Mouse (Mus musculus) splenic B cell, adult 2 months (primary cell): Measurements from ENCODE around the gene Tbc1d10a.

Experiments
- DNase-seq: peaks from one replicate; pipeline ENCODE4 v3.0.0-alpha.2; 2011; ENCODE audit warnings: low read depth, low spot score
- H3K27me3 ChIP-seq: 2 replicates; pipeline ENCODE4 v1.6.1; 2012; ENCODE audit warnings: mild to moderate bottlenecking, low read length, moderate library complexity, mixed read lengths; ENCODE audit not compliant: control insufficient read depth, poor library complexity, insufficient read depth, severe bottlenecking
- H3K36me3 ChIP-seq: 2 replicates; pipeline ENCODE4 v1.6.1; 2012; ENCODE audit warnings: mild to moderate bottlenecking, low read length, moderate library complexity, mixed read lengths; ENCODE audit not compliant: control insufficient read depth, poor library complexity, insufficient read depth, severe bottlenecking

Tbc1d10a gene

DNA sequence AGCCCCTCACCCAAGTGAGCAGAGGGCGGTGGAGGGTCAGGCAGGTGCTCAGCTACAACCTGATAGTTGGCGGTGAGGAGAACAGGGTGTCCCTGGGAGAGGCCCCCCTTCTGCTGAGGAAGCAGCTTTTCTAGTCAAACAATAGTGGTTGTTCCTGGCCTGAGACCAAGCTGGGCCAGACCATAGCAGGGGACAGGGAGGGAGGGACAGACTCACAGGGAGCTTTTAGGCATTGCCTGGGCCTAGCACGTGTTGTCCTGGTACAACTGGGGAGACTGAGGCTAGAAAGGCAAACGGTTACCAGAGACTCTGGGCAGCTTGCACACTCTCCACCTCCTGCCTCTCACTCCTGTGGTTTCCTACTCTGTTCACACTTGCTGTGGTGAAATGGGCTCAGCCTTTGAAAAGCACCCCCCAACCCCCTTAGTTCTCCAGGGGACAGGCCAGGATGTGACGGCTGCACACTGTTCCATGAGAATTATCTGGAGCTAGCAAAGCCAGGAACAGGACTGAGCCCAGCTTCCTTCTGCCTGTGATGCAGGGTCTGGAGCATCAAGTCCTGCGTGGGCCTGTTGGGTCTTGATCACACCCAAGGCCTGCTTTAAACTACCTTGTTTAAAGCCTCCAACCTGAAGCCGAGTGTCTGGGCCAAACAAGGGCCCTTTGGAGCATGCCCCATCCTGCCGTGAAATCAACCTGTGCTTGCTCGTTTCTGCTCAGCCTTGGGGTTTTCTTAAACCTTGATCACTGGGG is 29.8 kb downstream of the Tbc1d10a start:
- peaks cover 4% of the 10 kb centered on the region for H3K36me3 ChIP-seq
- H3K27me3 ChIP-seq = no peaks in the 10 kb centered on the region

GRCm38 (mm10) chr11:4217914-4218629 is 31.5 kb downstream of the Tbc1d10a start, which contains the start of gene Castor1:
Gene Castor1, plus strand, starts transcription at chr11:4218225.
- peak; percentile 90 for DNase-seq
- Histone ChIP-seq H3K27me3 (no peaks in the 10 kb centered on the region), H3K36me3 (peaks cover 2% of the 10 kb centered on the region; the same call in 1 of the 2 replicates)

More for the DNA sequence above, 29.8 kb downstream of the Tbc1d10a start:
- no peak for DNase-seq

- Histone ChIP-seq H3K36me3 (peaks cover 2% of the 10 kb centered on the region; the same call in 1 of the 2 replicates), H3K27me3 (no peaks in the 10 kb centered on the region)
- DNase-seq = no peak
Observed at GRCm38 (mm10) chr11:4218637-4219036, 32.0 kb downstream of the Tbc1d10a start.

GRCm38 (mm10) chr11:4219317-4219751 is 32.7 kb downstream of the Tbc1d10a start:
- H3K36me3 ChIP-seq = peaks cover 2% of the 10 kb centered on the region; the same call in 1 of the 2 replicates
- peak; percentile 72 for DNase-seq
- no peaks in the 10 kb centered on the region for H3K27me3 ChIP-seq

DNA sequence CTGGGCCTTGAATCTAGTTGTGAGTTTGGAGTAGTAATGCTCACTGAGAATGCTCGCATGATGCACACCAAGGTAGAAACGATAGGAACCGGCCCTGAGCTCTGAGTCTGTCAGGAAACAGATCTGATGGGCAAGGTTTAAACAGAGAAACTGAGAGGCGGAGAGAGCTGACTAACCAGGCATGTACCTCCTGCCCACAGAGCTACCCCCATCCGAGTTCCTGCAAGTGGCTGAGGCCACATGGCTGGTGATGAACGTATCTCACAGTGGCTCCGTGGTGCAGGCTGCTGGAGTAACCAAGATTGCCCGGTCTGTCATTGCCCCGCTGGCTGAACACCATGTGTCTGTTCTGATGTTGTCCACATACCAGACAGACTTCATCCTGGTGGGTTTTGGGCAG is 33.3 kb downstream of the Tbc1d10a start:
- H3K36me3 ChIP-seq = no peaks in the 10 kb centered on the region
- DNase-seq = no peak
- no peaks in the 10 kb centered on the region for H3K27me3 ChIP-seq

DNA sequence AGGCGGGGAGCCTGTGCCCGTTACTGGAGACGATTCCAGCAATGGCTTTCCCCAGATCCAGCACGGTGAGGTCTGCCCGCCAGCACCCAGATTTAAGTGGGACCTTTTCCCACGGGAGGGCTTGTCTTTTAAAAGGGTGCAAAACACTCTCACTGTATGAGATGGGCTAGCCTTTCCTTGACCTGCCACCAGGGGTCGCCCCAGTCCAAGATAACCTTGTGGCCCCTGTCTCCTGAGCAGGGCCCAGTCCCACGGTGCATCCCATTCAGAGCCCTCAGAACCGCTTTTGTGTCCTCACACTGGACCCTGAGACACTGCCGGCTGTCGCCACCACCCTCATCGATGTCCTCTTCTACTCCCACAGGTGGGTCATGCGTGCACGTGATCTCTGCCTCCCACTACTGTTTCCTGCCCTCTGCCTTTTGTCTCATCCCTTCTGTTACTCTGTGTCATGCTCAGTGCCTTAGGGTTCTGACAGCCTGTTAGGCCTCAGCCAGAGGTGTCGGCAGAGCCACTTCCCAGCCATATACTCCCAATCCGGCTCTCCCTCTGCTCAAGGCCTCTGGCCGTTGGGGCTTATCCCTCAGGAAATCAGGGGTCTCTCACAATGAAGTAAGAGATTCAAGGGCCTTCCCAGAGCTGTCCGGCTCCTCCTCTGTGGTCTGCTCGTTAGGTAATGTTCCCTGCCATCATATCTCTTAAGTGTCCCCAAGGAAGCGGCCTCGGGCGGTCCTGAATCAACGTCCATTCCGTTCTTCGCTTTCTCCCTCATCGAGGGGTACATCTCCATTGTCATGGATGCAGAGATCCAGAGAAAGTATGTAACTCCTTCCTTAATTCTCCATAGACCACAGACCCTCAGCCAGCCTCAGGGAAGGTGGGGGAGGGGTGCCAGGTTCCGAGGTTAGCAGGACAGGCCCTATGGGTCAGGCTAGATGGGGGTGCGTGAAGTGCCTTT is 34.1 kb downstream of the Tbc1d10a start:
- peak; percentile 89 for DNase-seq
- Histone ChIP-seq H3K27me3 (no peaks in the 10 kb centered on the region), H3K36me3 (no peaks in the 10 kb centered on the region)

DNA sequence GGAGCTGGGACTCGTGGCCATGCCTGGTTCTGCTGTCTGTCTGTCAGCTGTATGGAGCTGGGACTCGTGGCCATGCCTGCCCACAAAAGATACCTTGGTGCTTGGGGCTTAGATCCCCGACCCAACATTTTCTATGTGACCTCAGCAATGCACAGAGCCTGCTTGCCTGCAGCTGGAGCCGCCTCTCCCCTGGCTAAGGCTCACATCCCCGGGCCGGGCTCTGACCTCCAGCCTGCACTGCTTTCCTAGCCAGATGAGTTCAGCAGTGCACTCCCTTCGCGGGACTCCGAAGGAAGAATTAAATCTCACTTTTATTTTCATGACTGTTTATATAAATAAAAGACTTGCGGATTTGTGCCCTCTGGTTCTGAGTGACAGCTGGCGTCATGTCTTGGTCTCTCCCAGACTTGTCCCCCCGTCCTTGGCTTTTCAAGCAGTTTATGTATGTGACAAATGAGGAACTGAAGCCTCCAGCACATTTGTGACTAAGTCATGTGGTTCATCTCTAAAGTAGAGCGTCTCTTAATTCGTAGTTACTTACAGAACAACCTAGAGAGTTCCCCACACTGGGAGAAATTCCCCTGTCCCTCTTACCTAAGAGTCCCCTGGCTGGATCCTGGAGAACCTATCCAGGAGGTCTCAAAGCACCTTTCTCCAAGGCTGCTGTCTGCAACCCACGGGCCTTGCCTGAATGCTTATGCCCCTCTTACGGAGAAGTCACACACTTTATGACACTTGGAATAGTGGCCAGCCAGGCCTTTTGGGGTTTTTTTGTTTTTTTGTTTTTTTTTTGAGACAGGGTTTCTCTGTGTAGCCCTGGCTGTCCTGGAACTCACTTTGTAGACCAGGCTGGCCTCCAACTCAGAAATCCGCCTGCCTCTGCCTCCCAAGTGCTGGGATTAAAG is 35.7 kb downstream of the Tbc1d10a start:
- DNase-seq = peak; percentile 63
- no peaks in the 10 kb centered on the region for H3K27me3 ChIP-seq
- H3K36me3 ChIP-seq = no peaks in the 10 kb centered on the region

- no peak for DNase-seq
- H3K27me3 ChIP-seq = no peaks in the 10 kb centered on the region
- no peaks in the 10 kb centered on the region for H3K36me3 ChIP-seq
Observed at GRCm38 (mm10) chr11:4223393-4224188, 37.0 kb downstream of the Tbc1d10a start.

DNA sequence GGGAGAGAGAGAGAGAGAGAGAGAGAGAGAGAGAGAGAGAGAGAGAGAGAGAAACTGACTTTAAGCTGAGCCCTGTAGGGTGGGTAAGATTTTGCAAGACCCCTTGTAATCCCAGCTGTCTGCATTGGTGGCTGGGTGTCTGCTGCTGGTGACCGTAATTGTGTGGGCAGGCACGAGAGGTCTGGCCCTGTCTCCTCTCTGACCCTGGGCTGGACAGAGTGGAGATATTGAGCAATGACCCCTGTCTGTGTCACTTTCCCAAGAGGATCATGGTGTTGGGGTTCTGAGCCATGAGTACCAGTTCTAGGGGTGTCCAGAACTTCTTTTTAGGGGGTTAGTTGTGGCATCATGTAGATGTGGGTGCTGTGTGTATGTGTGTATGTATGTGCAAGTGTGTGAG is 37.6 kb downstream of the Tbc1d10a start:
- H3K27me3 ChIP-seq = no peaks in the 10 kb centered on the region
- no peaks in the 10 kb centered on the region for H3K36me3 ChIP-seq
- no peak for DNase-seq

DNA sequence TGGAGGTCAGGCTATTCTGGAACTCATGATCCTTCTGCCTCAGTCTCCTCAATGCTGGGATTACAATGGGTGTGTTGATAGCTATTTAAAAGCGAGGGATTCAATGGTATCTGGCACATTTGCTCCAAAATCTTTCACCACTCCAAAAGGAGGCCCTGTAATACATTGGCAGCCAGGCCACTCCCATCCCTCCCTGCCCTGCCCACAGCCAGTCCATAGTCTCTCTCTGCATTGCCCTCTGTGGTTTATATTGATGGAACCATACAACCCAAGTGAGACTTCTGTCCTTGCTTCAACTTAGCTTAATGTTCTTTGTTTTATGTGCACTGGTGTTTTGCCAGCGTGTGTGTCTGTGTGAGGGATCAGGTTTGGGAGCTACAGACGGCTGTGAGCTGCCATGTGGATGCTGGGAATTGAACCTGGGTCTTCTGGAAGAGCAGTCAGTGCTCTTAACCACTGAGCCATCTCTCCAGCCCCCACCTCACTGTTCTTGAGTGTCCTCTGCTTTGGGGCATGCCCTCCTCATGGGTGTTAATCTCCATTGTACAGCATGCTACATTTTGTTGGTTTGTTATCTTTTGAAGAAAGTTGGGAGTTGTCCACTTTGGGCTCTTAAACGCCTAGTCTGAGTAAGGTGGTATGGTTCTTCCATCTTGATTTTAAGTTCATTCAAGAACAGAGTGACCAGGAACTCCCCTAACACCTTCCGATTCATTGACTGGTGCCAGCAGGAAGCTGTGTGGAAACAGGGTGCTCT is 40.2 kb downstream of the Tbc1d10a start:
- no peak for DNase-seq
- no peaks in the 10 kb centered on the region for H3K36me3 ChIP-seq
- H3K27me3 ChIP-seq = no peaks in the 10 kb centered on the region

GRCm38 (mm10) chr11:4228463-4228862 is 41.9 kb downstream of the Tbc1d10a start:
- DNase-seq = no peak
- no peaks in the 10 kb centered on the region for H3K36me3 ChIP-seq
- no peaks in the 10 kb centered on the region for H3K27me3 ChIP-seq

- no peaks in the 10 kb centered on the region for H3K36me3 ChIP-seq
- no peak for DNase-seq
- no peaks in the 10 kb centered on the region for H3K27me3 ChIP-seq
Observed at GRCm38 (mm10) chr11:4229841-4230240, 43.3 kb downstream of the Tbc1d10a start.
